Mouse (Mus musculus) cerebellum, adult 2 months (tissue): ENCODE results near the gene Zscan5b. TPM values are rescaled to one million over a fixed set of nuclear protein-coding genes. Genes with fewer than 3 reads are reported as not detected.

Experiments
- DNase-seq, 2 experiments: peaks; one replicate each; pipeline ENCODE4 v3.0.0; 2021
- H3K27ac ChIP-seq: fragments of 200-500 bp; 2 replicates; pipeline ENCODE4 v1.5.1; 2012; ENCODE audit warnings: low read length, control low read depth, inconsistent platforms; ENCODE audit not compliant: insufficient read depth
- H3K27me3 ChIP-seq: fragments of 200-500 bp; 2 replicates; pipeline ENCODE4 v1.6.1; 2012; ENCODE audit warnings: inconsistent platforms, mild to moderate bottlenecking, low read length, moderate library complexity; ENCODE audit not compliant: control insufficient read depth, insufficient read depth
- H3K4me1 ChIP-seq: fragments of 200-500 bp; 2 replicates; pipeline ENCODE4 v1.6.1; 2011; ENCODE audit warnings: low read length; ENCODE audit not compliant: control insufficient read depth, insufficient read depth
- H3K4me3 ChIP-seq: fragments of 200-500 bp; replicated peaks from 2 replicates; pipeline ENCODE3; 2011; ENCODE audit warnings: mild to moderate bottlenecking, low read depth, low read length, control low read depth; ENCODE audit not compliant: insufficient read depth
- CTCF ChIP-seq: fragments of 200-500 bp; IDR thresholded peaks from 2 replicates; pipeline ENCODE4 v1.5.1; 2011; ENCODE audit warnings: low read depth, mild to moderate bottlenecking, control low read depth, low read length, moderate library complexity, borderline replicate concordance; ENCODE audit not compliant: insufficient read depth
- POLR2A ChIP-seq: fragments of 200-500 bp; IDR thresholded peaks from 2 replicates; pipeline ENCODE4 v1.6.1; 2011; ENCODE audit warnings: low read length, control low read depth, borderline replicate concordance; ENCODE audit not compliant: insufficient read depth
- WGBS: fragments of 180-500 bp; shearing (Covaris S2); methylation state at CpG from one replicate; pipeline ENCODE4 v1.1.7; 2018; 5-methylcytosine and 5-hydroxymethylcytosine counted together
- polyA plus RNA-seq: library from polyadenylated mRNA; depleted of rRNA; stranded (reverse); fragments of >200 nt; gene quantifications from 2 replicates; pipeline ENCODE4 v1.2.3, GENCODE M21; 2012; rRNA removed

The Zscan5b gene
- polyA plus RNA-seq, 1 experiment: not detected

GRCm38 (mm10) chr7:6277906-6278305 lies 55.8 kb downstream of the Zscan5b start:
- TF ChIP-seq POLR2A: no peak
- no peak for TF ChIP-seq CTCF
- no peak for DNase-seq
- Histone ChIP-seq H3K4me1 (no peaks in the 10 kb centered on the region), H3K4me3 (no peak overlapping the region), H3K27ac (no peak overlapping the region), H3K27me3 (no peaks in the 10 kb centered on the region; the same call in 1 of the 2 replicates)
- 60% methylated on average over 3 of the region's 3 CpGs for WGBS

GRCm38 (mm10) chr7:6282749-6283148 lies 60.7 kb downstream of the Zscan5b start:
- WGBS: 0% methylated on average over 1 of the region's 1 CpGs
- peak; percentile 73 to 74 for DNase-seq
- 0 out of 2 replicates have a peak, but pooled peaks cover 3% of the 10 kb centered on the region for H3K4me1 ChIP-seq
- TF ChIP-seq POLR2A: no peak
- TF ChIP-seq CTCF: peak; percentile 76
- peak overlapping the region; percentile 54 for H3K4me3 ChIP-seq
- H3K27me3 ChIP-seq: no peaks in the 10 kb centered on the region
- no peak overlapping the region; the same call in 1 of the 2 replicates for H3K27ac ChIP-seq

DNA sequence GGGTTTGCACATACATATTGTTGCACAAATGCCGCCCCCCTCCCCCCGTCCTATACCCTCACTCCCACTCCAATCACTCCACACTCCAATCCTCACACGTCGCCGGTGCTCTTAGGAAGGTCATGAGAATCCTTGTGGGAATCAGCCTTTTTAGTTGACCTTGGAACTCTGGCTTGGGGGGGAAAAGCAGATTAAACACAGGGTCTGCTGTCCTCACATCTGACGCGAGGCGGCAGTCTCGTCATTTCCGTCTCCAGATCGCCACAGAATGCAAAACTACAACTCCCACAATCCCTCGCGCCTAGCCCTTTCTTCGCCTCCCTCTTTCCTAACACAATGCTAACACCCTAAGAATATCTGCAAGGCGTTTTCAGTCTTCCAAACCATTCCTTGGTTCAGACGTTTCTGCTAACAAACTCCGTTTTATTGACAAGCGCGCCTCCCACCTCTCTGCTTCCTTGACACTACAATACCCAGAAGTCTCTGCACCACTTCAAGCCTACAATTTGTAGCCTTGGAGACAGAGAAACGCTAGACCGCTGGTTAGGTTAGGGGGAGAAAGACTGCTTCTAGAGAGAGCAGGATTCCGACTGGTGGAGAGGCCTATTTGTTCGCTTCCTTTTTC lies 61.5 kb downstream of the Zscan5b start:
- peak overlapping the region; percentile 95 for H3K4me3 ChIP-seq
- H3K27ac ChIP-seq: peak overlapping the region; percentile 75
- DNase-seq: peak; percentile 81 to 84
- 0 out of 2 replicates have a peak, but pooled peaks cover 5% of the 10 kb centered on the region for H3K4me1 ChIP-seq
- WGBS: 1% methylated on average over 23 of the region's 23 CpGs
- TF ChIP-seq CTCF (peak; percentile 43; the same call in 1 of the 2 replicates), POLR2A (peak; percentile 72; the same call in 1 of the 2 replicates)
- H3K27me3 ChIP-seq: no peaks in the 10 kb centered on the region

- 88% methylated on average over 4 of the region's 4 CpGs for WGBS
- Histone ChIP-seq H3K27ac (no peak overlapping the region), H3K4me1 (0 out of 2 replicates have a peak, but pooled peaks cover 10% of the 10 kb centered on the region), H3K4me3 (no peak overlapping the region), H3K27me3 (no peaks in the 10 kb centered on the region)
- DNase-seq: no peak
- no peak for TF ChIP-seq POLR2A
- no peak for TF ChIP-seq CTCF
Observed at GRCm38 (mm10) chr7:6284442-6285012, 62.4 kb downstream of the Zscan5b start.

- Histone ChIP-seq H3K27ac (no peak overlapping the region), H3K4me1 (0 out of 2 replicates have a peak, but pooled peaks cover 10% of the 10 kb centered on the region), H3K4me3 (no peak overlapping the region), H3K27me3 (no peaks in the 10 kb centered on the region)
- no peak for DNase-seq
- no peak for TF ChIP-seq CTCF
- no peak for TF ChIP-seq POLR2A
- WGBS: 90% methylated on average over 6 of the region's 6 CpGs
Observed at GRCm38 (mm10) chr7:6285366-6285765, 63.3 kb downstream of the Zscan5b start.

DNA sequence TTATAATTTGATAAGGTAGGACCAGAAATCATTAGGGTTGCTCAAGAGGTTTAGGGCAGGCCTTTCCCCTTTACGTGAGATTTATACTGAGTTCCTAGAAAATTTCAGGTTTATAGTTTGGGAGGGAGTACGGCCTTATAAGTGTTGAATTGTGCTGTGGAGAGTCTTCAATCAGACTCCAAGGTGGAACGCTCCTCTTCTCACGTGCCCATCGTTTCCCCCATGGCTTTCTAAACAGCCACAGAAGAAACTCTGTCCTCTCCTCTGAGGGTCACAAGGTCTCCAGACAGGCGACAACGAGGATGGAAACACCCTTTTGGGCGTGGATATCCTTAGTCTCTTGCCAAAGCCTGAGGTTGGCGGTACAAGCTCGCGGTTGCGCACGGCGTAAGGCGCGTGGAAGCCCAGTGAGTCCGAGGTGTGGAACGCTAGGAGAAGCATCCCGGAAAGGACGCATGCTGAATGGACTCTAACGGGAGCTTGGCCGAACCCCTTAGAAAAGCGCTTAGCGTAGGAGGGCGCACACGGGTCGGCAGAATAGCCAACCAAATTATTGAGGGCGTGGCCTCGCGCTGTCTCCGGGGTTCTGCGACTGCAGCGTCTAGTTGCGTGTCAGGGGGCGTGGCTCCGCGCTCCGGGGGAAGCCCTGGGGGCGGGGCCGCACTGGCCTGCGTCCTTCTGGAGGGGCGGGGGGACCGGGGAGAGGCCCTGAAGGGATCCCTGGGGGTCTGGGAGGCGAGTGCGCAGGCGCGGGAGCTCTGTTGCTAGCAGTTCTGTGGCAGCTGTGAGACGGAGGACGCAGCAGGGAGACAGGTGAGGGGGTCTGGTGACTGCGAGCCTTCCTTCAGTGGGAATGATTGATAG lies 64.0 kb downstream of the Zscan5b start, which contains the start of gene Zfp667:
Zfp667 (plus strand) TSS at position 738 of the 864 bp plus-strand sequence.
- peak within 1 kb of the TSS; percentile 61 for H3K4me3 ChIP-seq
- peak; percentile 96 to 97 for DNase-seq
- peak within 1 kb of the TSS; percentile 49 for H3K27ac ChIP-seq
- TF ChIP-seq CTCF: no peak
- TF ChIP-seq POLR2A: peak; percentile 66
- 0 out of 2 replicates have a peak, but pooled peaks cover 10% of the 10 kb centered on the region for H3K4me1 ChIP-seq
- WGBS: 2% methylated on average over 49 of the region's 50 CpGs
- H3K27me3 ChIP-seq: no peaks in the 10 kb centered on the region

GRCm38 (mm10) chr7:6286921-6287531 lies 64.9 kb downstream of the Zscan5b start:
- peak; percentile 38 to 48 for DNase-seq
- no peak overlapping the region for H3K27ac ChIP-seq
- WGBS: 9% methylated on average over 15 of the region's 15 CpGs
- TF ChIP-seq POLR2A (no peak), CTCF (no peak)
- 0 out of 2 replicates have a peak, but pooled peaks cover 10% of the 10 kb centered on the region for H3K4me1 ChIP-seq
- H3K4me3 ChIP-seq: peak overlapping the region; percentile 61
- H3K27me3 ChIP-seq: no peaks in the 10 kb centered on the region

Other genes with a start within 250 kb of the Zscan5b start
- gene Vmn1r65, start 211.3 kb upstream of the Zscan5b start, polyA plus RNA-seq: not detected in 2 replicates
- not detected in 2 replicates for gene Nlrp4c, start 177.1 kb upstream of the Zscan5b start, polyA plus RNA-seq
- gene Zfp787, start 66.3 kb upstream of the Zscan5b start, polyA plus RNA-seq: 45.2 and 45.9 TPM in 2 replicates
- 52.0 and 52.2 TPM in 2 replicates for gene Zfp444, start 50.1 kb upstream of the Zscan5b start, polyA plus RNA-seq
- gene Galp, start 25.2 kb upstream of the Zscan5b start, polyA plus RNA-seq: not detected in 2 replicates
- gene Epp13, start 30.4 kb downstream of the Zscan5b start, polyA plus RNA-seq: not detected in 2 replicates
- 7.9 and 8.8 TPM in 2 replicates for gene Zfp667, start 64.3 kb downstream of the Zscan5b start, polyA plus RNA-seq
- 5.6 and 6.9 TPM in 2 replicates for gene Zfp583, start 109.0 kb downstream of the Zscan5b start, polyA plus RNA-seq
- 3.0 and 3.2 TPM in 2 replicates for gene Gm3854, start 121.5 kb downstream of the Zscan5b start, polyA plus RNA-seq
- gene Zfp78, start 141.0 kb downstream of the Zscan5b start, polyA plus RNA-seq: 4.7 and 5.6 TPM in 2 replicates
- 8.7 and 9.4 TPM in 2 replicates for gene Zfp28, start 161.0 kb downstream of the Zscan5b start, polyA plus RNA-seq
- gene Smim17, start 176.4 kb downstream of the Zscan5b start, polyA plus RNA-seq: 16.1 and 19.1 TPM in 2 replicates
- 0.22 and 0.31 TPM in 2 replicates for gene Gm20715, start 188.0 kb downstream of the Zscan5b start, polyA plus RNA-seq
- gene Olfr1344, start 216.4 kb downstream of the Zscan5b start, polyA plus RNA-seq: 2.3 and 2.7 TPM in 2 replicates
- not detected in 2 replicates for gene Olfr1336, start 233.9 kb downstream of the Zscan5b start, polyA plus RNA-seq
- not detected in 2 replicates for gene Olfr1346, start 244.8 kb downstream of the Zscan5b start, polyA plus RNA-seq